Mouse (Mus musculus) T-helper 1 cell (primary cell): Measurements from ENCODE around the gene Ube2b.

Source experiments
- in situ Hi-C: fragments of 300-600 bp; cut with MboI, MseI; formaldehyde crosslinking; loops from one replicate; pipeline ENCODE4 v1.15.1; 2025; ENCODE audit warnings: high pct_unique_total_duplicates

Ube2b gene

GRCm38 (mm10) chr11:52000290-52000962 is at the start of gene Ube2b:
Gene Ube2b (minus strand): TSS chr11:52000762.
- in situ Hi-C loops = no loop called here

- in situ Hi-C loops = no loop called here
Measured at GRCm38 (mm10) chr11:52046446-52047165, 46.0 kb upstream of the Ube2b start.

GRCm38 (mm10) chr11:52044156-52044555 is 43.6 kb upstream of the Ube2b start:
- in situ Hi-C loops = no loop called here

- in situ Hi-C loops = no loop called here
Measured at GRCm38 (mm10) chr11:52043224-52043623, 42.7 kb upstream of the Ube2b start.

GRCm38 (mm10) chr11:52037659-52038058 is 37.1 kb upstream of the Ube2b start:
- in situ Hi-C loops = loop anchor here (5.0 kb wide), 1 partner anchor 45 kb away; no protein-coding TSS in a partner anchor

GRCm38 (mm10) chr11:52035905-52036304 is 35.3 kb upstream of the Ube2b start:
- in situ Hi-C loops = loop anchor here (5.0 kb wide), 1 partner anchor 46 kb away; no protein-coding TSS in a partner anchor

GRCm38 (mm10) chr11:52033953-52034352 is 33.4 kb upstream of the Ube2b start:
- in situ Hi-C loops = no loop called here

GRCm38 (mm10) chr11:52032356-52032755 is 31.8 kb upstream of the Ube2b start:
- in situ Hi-C loops = no loop called here

GRCm38 (mm10) chr11:52018217-52018616 is 17.7 kb upstream of the Ube2b start:
- in situ Hi-C loops = loop anchor here (10.0 kb wide), 1 partner anchor 1827 kb away; no protein-coding TSS in a partner anchor

GRCm38 (mm10) chr11:52011541-52011940 is 11.0 kb upstream of the Ube2b start:
- in situ Hi-C loops = loop anchor here (10.0 kb wide), 1 partner anchor 1833 kb away; no protein-coding TSS in a partner anchor

GRCm38 (mm10) chr11:52011011-52011410 is 10.4 kb upstream of the Ube2b start:
- in situ Hi-C loops = loop anchor here (10.0 kb wide), 1 partner anchor 1834 kb away; no protein-coding TSS in a partner anchor

GRCm38 (mm10) chr11:52005586-52005985 is 5.0 kb upstream of the Ube2b start:
- in situ Hi-C loops = no loop called here

- in situ Hi-C loops = no loop called here
Measured at GRCm38 (mm10) chr11:52003772-52004528, 3.4 kb upstream of the Ube2b start, which contains the start of gene Cdkl3. Gene Cdkl3 (plus strand): TSS chr11:52004221.

- in situ Hi-C loops = no loop called here
Measured at GRCm38 (mm10) chr11:52003505-52003771, 2.9 kb upstream of the Ube2b start.

GRCm38 (mm10) chr11:52002842-52003504 is 2.4 kb upstream of the Ube2b start:
- in situ Hi-C loops = no loop called here

- in situ Hi-C loops = no loop called here
Measured at GRCm38 (mm10) chr11:52001861-52002260, 1.3 kb upstream of the Ube2b start.

- in situ Hi-C loops = no loop called here
Measured at GRCm38 (mm10) chr11:52001341-52001740, 779 bp upstream of the Ube2b start.

GRCm38 (mm10) chr11:51999611-52000289 is 812 bp downstream of the Ube2b start:
- in situ Hi-C loops = no loop called here

- in situ Hi-C loops = no loop called here
Measured at GRCm38 (mm10) chr11:51971644-51972043, 28.9 kb downstream of the Ube2b start.

- in situ Hi-C loops = loop anchor here (5.0 to 10.0 kb wide), 3 partner anchors 52 to 705 kb away; partner anchors contain the start of genes BC049762 and Clk4
Measured at GRCm38 (mm10) chr11:51969511-51969910, 31.1 kb downstream of the Ube2b start.

- in situ Hi-C loops = loop anchor here (5.0 to 10.0 kb wide), 3 partner anchors 52 to 704 kb away; partner anchors contain the start of genes BC049762 and Clk4
Measured at GRCm38 (mm10) chr11:51968896-51969295, 31.7 kb downstream of the Ube2b start.
